In genomic region chr15:12675366-12675765, GRCm38 (mm10) we compare ENCODE assay signal across 14 mouse cellular contexts.
"Had no signal": no experiment of that assay in that cellular context is flagged by ENCODE, and none has a peak within 500 bp of the region (broad histone marks: within the 10 kb centered on the region; RNA-seq: fewer than 3 reads in every experiment).

No protein-coding gene starts in this region.

- H3K27ac ChIP-seq: left cerebral cortex, adult 2 months; limb, embryonic 10.5 days; liver, embryonic 15.5 days; midbrain, embryonic 10.5 days; stomach, postnatal 0 days had no signal

- DNase-seq: kidney, postnatal 25 days; lung, adult 2 months; lung, postnatal 10 days; lung, postnatal 4 days; right cerebral cortex, adult 18-20 months; right cerebral cortex, postnatal 25 days; thymus, postnatal 4 days had no signal

- H3K9me3 ChIP-seq: limb, embryonic 10.5 days; liver, embryonic 15.5 days; midbrain, embryonic 10.5 days had no signal

- H3K4me3 ChIP-seq: left cerebral cortex, adult 2 months; limb, embryonic 10.5 days; liver, embryonic 15.5 days; midbrain, embryonic 10.5 days had no signal

- ATAC-seq: midbrain, embryonic 16.5 days had no signal

- H3K4me1 ChIP-seq: liver, embryonic 15.5 days had no signal

- H3K27me3 ChIP-seq: liver, embryonic 15.5 days had no signal

- H3K4me2 ChIP-seq: liver, embryonic 11.5 days; liver, embryonic 15.5 days had no signal

- H3K9ac ChIP-seq: liver, embryonic 15.5 days had no signal

- H3K36me3 ChIP-seq: limb, embryonic 10.5 days; liver, embryonic 15.5 days; midbrain, embryonic 10.5 days had no signal
